Mouse (Mus musculus): Measurements from ENCODE around the gene Armc10. TPM values are rescaled to one million over a fixed set of nuclear protein-coding genes. Genes with fewer than 3 reads are reported as not detected.

The Armc10 gene
- polyA plus RNA-seq, 1 experiment from 2014 or later = 49.0 TPM

DNA sequence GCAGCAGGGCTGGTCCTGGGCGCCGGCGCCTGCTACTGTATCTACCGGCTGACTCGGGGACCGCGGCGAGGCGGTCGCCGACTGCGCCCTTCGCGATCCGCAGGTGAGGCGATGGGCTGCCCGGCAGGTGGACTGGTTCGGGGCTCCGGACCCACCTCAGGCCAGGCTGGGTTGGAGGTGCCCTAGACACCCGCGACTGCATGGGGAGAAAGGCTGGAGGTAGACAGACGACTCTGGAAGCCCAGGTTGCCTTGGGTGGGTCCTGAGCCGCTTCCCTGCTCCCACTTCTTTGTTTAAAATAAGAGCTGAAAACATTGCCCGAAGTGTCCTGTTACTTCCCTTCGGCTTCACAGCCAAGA is 499 bp downstream of the Armc10 start:
- H3K9ac ChIP-seq = peak overlapping the region; percentile 91
- peak overlapping the region; percentile 89 for H3K4me3 ChIP-seq
- no peak for ATAC-seq (ENCODE audit: low FRiP score, low read depth)
- peaks cover 30% of the 10 kb centered on the region for H3K36me3 ChIP-seq
- peak overlapping the region; percentile 81 for H3K27ac ChIP-seq (replicated peaks)
- H3K4me1 ChIP-seq (replicated peaks) = peaks cover 22% of the 10 kb centered on the region
- H3K9me3 ChIP-seq = no peaks in the 10 kb centered on the region
- WGBS = under 1% methylated on average over 25 of the region's 25 CpGs
- H3K27me3 ChIP-seq = no peaks in the 10 kb centered on the region
- peak overlapping the region; percentile 82 for H3K4me2 ChIP-seq

DNA sequence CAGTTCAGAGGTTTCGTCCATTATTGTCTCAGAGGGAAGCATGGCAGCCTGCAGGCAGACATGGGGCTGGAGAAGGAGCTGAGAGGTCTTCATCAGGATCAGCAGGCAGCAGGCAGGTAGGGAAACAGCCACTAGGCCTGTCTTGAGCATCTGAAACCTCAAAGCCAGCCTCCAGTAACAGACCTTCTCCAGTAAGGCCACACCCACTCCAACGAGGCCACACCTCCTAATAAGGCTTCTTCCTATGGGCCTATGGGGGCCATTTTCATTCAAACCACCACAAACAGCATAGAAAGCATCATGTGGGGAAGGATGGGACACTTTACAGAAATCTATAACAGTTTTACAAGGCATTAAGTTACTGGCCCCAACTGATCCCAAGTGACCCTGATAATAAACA is 5.1 kb downstream of the Armc10 start:
- H3K27me3 ChIP-seq = no peaks in the 10 kb centered on the region
- H3K36me3 ChIP-seq = peaks cover 62% of the 10 kb centered on the region
- no peak overlapping the region for H3K27ac ChIP-seq (replicated peaks)
- WGBS = 74% methylated on average over 2 of the region's 2 CpGs
- ATAC-seq (ENCODE audit: low FRiP score, low read depth) = no peak
- no peaks in the 10 kb centered on the region for H3K9me3 ChIP-seq
- no peak overlapping the region for H3K4me3 ChIP-seq
- H3K9ac ChIP-seq = no peak overlapping the region
- H3K4me1 ChIP-seq (replicated peaks) = peaks cover 12% of the 10 kb centered on the region
- H3K4me2 ChIP-seq = no peak overlapping the region

DNA sequence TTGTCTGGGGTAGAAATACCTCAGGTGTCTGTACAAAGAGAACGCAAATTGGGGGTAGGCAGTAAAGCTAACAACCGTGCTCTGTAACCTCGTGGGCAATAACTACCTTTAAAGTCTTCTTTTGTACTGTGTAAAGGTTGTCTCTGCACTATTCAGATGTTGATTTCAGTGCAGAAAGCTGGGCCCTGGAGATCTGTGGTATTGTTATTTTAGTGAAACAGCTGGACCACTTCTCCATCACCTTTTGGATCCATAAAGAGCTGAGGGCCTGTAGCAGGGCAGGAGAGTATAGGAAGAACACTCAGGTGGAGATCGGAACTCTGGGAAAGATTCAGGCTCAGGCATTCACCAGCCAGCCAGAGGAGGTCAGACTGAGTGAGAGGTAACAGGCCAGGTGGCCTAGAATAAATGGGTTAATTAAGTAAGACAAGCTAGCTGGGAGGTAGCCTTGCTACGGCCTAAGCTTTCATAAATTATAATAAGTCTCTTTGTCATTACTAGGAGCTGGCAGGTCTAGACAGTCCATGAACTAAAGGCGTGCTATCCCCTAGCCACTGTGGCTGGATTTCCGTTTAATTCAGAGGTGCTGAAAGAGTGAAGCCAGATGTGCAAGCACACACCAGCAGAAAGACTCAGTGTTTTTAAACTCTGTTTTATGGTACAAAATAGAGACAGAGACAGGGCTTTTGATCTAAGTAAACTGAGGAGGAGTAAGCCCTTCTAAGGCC is 6.4 kb downstream of the Armc10 start:
- H3K27me3 ChIP-seq = no peaks in the 10 kb centered on the region
- H3K9me3 ChIP-seq = no peaks in the 10 kb centered on the region
- H3K4me3 ChIP-seq = no peak overlapping the region
- H3K36me3 ChIP-seq = peaks cover 69% of the 10 kb centered on the region
- ATAC-seq (ENCODE audit: low FRiP score, low read depth) = no peak
- no peak overlapping the region for H3K9ac ChIP-seq
- H3K4me2 ChIP-seq = no peak overlapping the region
- H3K4me1 ChIP-seq (replicated peaks) = peaks cover 5% of the 10 kb centered on the region
- 88% methylated on average over 7 of the region's 7 CpGs for WGBS
- H3K27ac ChIP-seq (replicated peaks) = no peak overlapping the region

DNA sequence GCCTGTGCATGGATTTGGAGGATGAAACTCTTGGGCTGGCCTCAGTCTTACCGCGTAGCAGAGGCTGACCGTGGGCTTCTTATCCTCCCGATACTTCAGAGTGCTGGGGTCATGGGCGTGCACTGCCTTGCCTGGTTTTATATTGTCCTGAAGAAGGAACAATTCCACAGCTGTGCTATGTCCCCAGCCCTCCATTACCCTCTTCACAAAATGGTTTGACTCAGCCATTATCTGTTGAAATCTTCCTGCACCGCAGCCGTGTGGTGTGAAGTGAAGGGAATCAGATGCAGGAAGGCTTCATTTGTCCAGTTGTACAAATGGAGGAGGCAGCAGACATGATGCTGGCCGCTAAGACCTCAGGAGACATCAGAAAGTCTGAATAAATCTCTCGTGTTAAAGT is 11.3 kb downstream of the Armc10 start:
- peaks cover 70% of the 10 kb centered on the region for H3K36me3 ChIP-seq

DNA sequence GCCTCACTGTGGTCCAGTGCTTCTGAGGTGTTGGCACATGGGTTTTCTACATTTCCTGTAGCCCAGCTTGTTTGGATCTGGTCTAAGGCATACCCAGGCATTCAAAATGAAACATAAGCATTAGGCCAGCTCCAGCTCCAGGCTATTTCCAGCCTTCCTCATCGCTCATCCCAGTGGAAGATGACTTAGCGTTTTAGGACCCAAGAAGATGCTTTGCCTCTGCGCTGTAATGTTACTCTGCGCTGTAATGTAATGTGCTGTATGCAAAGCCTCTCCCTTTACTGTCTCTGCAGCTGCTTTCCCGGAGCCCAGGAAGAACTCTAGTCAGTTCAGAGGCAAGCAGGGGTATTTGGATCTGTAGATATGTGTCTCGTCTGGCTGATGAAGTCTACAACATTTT is 12.4 kb downstream of the Armc10 start:
- H3K27me3 ChIP-seq = no peaks in the 10 kb centered on the region
- no peak overlapping the region for H3K9ac ChIP-seq
- no peak overlapping the region for H3K4me3 ChIP-seq
- H3K27ac ChIP-seq (replicated peaks) = no peak overlapping the region
- WGBS = 86% methylated on average over 6 of the region's 6 CpGs
- no peaks in the 10 kb centered on the region for H3K9me3 ChIP-seq
- peaks cover 68% of the 10 kb centered on the region for H3K36me3 ChIP-seq
- no peaks in the 10 kb centered on the region; the same call in 1 of the 2 replicates for H3K4me1 ChIP-seq (replicated peaks)
- no peak for ATAC-seq (ENCODE audit: low FRiP score, low read depth)
- no peak overlapping the region for H3K4me2 ChIP-seq

More for the DNA sequence above, 11.3 kb downstream of the Armc10 start:
- no peaks in the 10 kb centered on the region for H3K9me3 ChIP-seq
- no peak for ATAC-seq (ENCODE audit: low FRiP score, low read depth)
- H3K4me3 ChIP-seq = no peak overlapping the region
- 90% methylated on average over 9 of the region's 9 CpGs for WGBS
- no peak overlapping the region for H3K27ac ChIP-seq (replicated peaks)
- H3K9ac ChIP-seq = no peak overlapping the region
- H3K4me2 ChIP-seq = no peak overlapping the region
- H3K27me3 ChIP-seq = no peaks in the 10 kb centered on the region
- no peaks in the 10 kb centered on the region; the same call in 1 of the 2 replicates for H3K4me1 ChIP-seq (replicated peaks)

DNA sequence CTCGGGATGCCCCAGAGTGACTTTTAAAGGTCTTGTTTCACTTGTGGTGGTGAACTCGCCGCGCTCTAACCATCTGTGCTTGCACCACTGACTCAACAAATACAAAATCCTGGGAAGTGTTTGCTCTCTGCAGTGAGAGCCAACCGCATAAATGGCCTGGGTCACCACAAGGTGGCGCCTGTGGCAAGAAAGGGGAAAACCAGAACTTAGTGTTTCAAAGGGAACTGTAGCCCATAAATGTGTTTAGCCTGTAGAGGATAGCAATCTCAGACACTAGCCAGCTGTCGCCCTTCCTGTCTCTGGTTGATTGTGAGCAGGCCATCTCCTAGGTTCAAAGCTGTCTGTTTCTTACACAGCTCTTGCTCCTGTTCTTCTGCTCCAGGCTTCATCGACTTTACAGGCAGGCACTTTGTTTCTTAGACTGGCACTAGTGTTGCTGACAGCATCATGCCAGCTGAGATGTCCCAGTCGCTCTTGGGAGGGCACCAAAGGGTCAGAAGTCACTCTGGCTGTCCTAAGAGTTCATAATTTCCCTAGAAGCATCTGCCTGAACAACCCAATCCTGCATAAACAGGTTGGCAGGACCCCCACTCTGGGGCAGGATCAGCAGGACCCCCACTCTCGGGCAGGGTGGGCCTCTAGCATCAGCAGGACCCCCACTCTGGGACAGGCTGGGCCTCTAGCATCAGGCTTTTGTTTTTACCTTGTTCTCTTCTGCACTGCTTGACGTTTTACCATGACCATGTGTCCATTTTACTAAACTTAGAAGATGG is 13.2 kb downstream of the Armc10 start:
- WGBS = 53% methylated on average over 11 of the region's 11 CpGs
- Histone ChIP-seq H3K4me3 (no peak overlapping the region), H3K4me2 (no peak overlapping the region), H3K36me3 (peaks cover 68% of the 10 kb centered on the region), H3K9me3 (no peaks in the 10 kb centered on the region), H3K27me3 (no peaks in the 10 kb centered on the region), H3K27ac (replicated peaks) (no peak overlapping the region), H3K4me1 (replicated peaks) (no peaks in the 10 kb centered on the region; the same call in 1 of the 2 replicates), H3K9ac (no peak overlapping the region)
- ATAC-seq (ENCODE audit: low FRiP score, low read depth) = peak; percentile 70; the same call in 1 of the 2 replicates

DNA sequence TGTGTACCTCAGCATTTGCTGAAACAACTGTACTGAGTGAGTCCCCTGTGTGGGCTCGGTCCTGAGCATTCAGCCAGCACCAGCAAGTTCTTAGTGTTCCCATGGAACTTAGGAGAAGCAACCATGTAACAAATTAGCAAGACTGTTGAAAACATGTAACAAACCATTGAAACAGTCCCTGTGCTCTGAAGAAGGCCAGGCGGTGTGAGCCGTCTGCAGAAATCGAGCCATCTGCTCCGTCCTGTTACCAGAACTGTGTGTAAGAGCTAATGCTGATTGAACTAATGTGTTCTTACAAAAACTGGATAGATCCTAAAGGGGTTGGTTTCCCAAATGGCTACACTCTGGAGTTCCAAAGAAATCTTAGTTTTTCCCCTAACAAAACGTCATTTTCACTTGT is 15.2 kb downstream of the Armc10 start:
- no peak overlapping the region for H3K9ac ChIP-seq
- no peaks in the 10 kb centered on the region for H3K27me3 ChIP-seq
- no peaks in the 10 kb centered on the region for H3K9me3 ChIP-seq
- H3K4me1 ChIP-seq (replicated peaks) = no peaks in the 10 kb centered on the region; the same call in 1 of the 2 replicates
- ATAC-seq (ENCODE audit: low FRiP score, low read depth) = no peak
- H3K4me2 ChIP-seq = no peak overlapping the region
- no peak overlapping the region for H3K4me3 ChIP-seq
- H3K36me3 ChIP-seq = peaks cover 62% of the 10 kb centered on the region
- 91% methylated on average over 6 of the region's 6 CpGs for WGBS
- H3K27ac ChIP-seq (replicated peaks) = no peak overlapping the region

DNA sequence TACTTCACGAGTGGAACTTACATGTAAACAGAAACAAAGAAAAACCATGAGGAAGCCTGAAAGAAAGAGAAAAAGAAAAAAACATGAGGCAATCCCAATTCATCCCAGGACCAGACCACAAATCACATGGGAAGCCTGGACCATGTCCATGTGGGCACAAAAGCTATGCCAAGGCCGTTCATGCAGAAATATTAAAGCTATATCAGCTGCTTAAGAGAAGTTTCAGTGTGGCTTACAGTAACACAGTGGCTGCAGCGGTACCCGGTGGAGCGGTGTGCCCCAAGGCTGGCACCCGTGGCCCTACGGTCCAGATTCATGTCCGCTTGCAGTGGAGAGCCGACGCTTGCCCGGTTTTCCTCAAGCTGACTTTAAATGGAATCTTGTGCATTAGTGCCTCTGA is 17.5 kb downstream of the Armc10 start:
- ATAC-seq (ENCODE audit: low FRiP score, low read depth) = no peak
- no peaks in the 10 kb centered on the region; the same call in 1 of the 2 replicates for H3K4me1 ChIP-seq (replicated peaks)
- no peaks in the 10 kb centered on the region for H3K27me3 ChIP-seq
- WGBS = 90% methylated on average over 11 of the region's 11 CpGs
- H3K27ac ChIP-seq (replicated peaks) = no peak overlapping the region
- H3K36me3 ChIP-seq = peaks cover 50% of the 10 kb centered on the region
- H3K9me3 ChIP-seq = no peaks in the 10 kb centered on the region
- no peak overlapping the region for H3K9ac ChIP-seq
- no peak overlapping the region for H3K4me3 ChIP-seq
- no peak overlapping the region for H3K4me2 ChIP-seq

DNA sequence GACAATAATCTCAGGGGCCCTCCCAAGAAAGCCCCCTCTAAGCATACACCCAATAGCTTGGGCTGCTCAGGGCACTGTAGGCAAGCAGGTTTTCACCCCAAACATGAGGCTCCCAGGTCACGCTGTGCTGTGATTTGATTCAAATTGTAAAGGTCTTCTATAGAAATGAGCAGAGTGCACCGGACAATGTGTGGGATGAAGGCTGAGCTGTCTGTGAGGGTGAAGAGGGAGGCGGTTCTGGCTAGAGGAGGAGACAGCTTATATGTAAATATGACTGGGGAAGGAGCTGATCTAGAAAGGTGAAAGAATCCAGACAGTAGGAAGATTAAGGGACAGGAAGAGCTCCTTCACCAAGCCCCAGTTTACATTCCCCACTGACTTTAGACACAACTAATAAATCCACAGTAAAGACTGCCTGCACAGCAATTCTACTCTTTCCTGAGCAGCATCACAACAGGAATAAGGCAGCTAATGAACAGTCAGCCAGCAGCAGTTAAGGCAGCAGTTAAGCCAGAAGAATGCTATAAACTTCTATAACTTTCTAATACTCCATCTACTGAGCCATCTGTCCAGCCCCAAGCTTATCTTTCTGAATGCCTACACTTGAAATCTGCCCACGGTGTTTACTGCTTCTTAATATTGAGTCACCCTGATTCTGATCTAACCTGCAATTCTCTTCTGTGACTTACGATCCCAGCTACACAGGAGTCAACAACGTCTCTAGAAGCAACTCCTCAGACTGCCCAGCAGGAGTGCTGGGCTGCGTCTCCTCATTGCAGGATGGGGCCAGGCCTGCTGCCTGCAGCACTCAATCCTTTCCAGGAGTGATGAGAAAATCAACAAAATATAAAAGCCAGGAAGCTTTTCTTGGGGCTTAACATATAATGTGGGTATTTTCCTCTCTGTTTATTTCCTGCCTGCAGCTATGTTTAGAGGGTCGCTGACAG is 21.9 kb downstream of the Armc10 start:
- WGBS = 56% methylated on average over 8 of the region's 8 CpGs
- no peak for ATAC-seq (ENCODE audit: low FRiP score, low read depth)
- no peaks in the 10 kb centered on the region for H3K4me1 ChIP-seq (replicated peaks)

DNA sequence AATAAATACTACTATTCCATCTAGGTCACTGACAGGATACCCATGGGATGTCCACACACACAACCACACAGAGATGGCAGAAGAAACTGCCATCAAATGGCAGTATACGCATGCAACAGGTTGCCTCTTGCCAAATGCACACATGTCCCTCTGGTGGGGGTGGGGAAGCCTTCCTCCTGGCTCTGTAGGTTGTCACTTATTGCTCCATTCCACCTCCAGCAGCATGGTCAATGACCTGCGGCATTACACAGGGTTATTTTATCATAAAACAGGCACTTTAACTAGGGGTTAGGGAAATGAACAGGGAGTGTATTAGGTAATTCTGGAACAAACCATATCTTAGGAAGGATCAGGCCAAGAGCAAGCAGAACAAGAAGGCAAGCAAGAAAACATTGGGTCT is 23.7 kb downstream of the Armc10 start:
- H3K9ac ChIP-seq = no peak overlapping the region
- 94% methylated on average over 2 of the region's 2 CpGs for WGBS
- H3K4me3 ChIP-seq = no peak overlapping the region
- H3K4me1 ChIP-seq (replicated peaks) = peaks cover 4% of the 10 kb centered on the region
- no peak overlapping the region for H3K27ac ChIP-seq (replicated peaks)
- no peaks in the 10 kb centered on the region for H3K9me3 ChIP-seq
- ATAC-seq (ENCODE audit: low FRiP score, low read depth) = no peak
- H3K36me3 ChIP-seq = no peaks in the 10 kb centered on the region; the same call in 1 of the 2 replicates
- no peak overlapping the region for H3K4me2 ChIP-seq
- H3K27me3 ChIP-seq = no peaks in the 10 kb centered on the region

More for the DNA sequence above, 21.9 kb downstream of the Armc10 start:
- Histone ChIP-seq H3K9ac (no peak overlapping the region), H3K4me3 (no peak overlapping the region), H3K36me3 (peaks cover 14% of the 10 kb centered on the region), H3K27me3 (no peaks in the 10 kb centered on the region), H3K27ac (replicated peaks) (no peak overlapping the region), H3K4me2 (no peak overlapping the region), H3K9me3 (no peaks in the 10 kb centered on the region)

DNA sequence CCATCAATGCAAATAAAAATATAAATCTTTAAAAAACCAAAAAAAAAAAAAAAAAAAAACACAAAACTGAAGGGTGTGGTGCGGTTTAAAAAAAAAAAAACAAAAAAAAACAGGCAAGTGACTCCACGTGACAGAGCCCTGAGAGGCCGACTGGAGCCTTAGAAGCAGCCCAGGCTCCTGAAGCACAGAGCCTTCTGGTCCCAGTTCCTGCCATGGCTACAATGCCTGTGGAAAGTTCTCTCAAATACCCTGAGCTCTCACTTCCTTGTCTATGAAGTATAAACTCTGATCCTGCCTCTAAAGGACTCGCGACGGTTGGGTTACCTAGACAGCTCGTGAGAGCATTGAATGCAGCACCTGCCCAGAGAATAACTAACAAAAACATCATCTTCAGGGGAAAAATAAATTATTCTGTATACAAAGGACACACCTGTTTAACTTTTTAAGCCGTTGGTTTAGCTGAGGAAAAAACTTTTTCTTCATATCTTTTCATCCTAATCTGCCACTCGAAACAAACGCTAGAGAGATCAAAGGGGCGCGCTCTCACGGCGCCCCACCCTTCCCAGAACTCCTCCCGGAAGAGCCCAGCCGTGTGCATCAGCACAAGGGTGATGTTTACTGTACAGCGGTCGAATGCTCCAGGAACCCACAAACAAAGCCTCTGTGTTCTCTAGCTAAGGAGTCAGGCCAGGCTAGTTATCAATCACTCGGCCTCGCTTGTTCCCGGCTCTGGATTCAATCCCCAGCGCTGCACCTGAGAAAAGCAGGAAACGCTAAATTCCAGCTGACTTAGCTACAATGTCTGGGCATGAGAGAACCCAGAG is 27.4 kb downstream of the Armc10 start:
- Histone ChIP-seq H3K9me3 (no peaks in the 10 kb centered on the region), H3K4me1 (replicated peaks) (peaks cover 4% of the 10 kb centered on the region), H3K9ac (no peak overlapping the region), H3K27ac (replicated peaks) (peak overlapping the region; percentile 42; the same call in 1 of the 2 replicates), H3K36me3 (no peaks in the 10 kb centered on the region; the same call in 1 of the 2 replicates), H3K4me3 (peak overlapping the region; percentile 19; the same call in 1 of the 2 replicates), H3K27me3 (no peaks in the 10 kb centered on the region), H3K4me2 (peak overlapping the region; percentile 42)
- WGBS = 49% methylated on average over 23 of the region's 23 CpGs
- no peak for ATAC-seq (ENCODE audit: low FRiP score, low read depth)

All from hindbrain, embryonic 15.5 days (tissue).